ENCODE assay signal across 9 mouse cellular contexts in genomic region chr1:164744955-164745608, GRCm38 (mm10). TPM values are rescaled to one million over a fixed set of nuclear protein-coding genes. Genes with fewer than 3 reads are reported as not detected.
A peak's percentile ranks its signal among the peaks of the same experiment; 100 is the strongest.
DNase-seq lines count a peak whose midpoint lies in the region; ATAC-seq and TF ChIP-seq lines count a peak whose summit lies in the region.
"Had no signal": no experiment of that assay in that cellular context is flagged by ENCODE, and none has a peak within 500 bp of the region (broad histone marks: within the 10 kb centered on the region; RNA-seq: fewer than 3 reads in every experiment).

No protein-coding gene starts in this region.

- no peak overlapping the region for H3K4me3 ChIP-seq in limb, embryonic 14.5 days (replicated peaks; ENCODE audit: low read length)
- H3K4me3 ChIP-seq in limb, embryonic 10.5 days: no peak overlapping the region
- H3K4me3 ChIP-seq: erythroblast, embryonic 14.5 days had no signal

- H3K36me3 ChIP-seq in limb, embryonic 14.5 days (ENCODE audit: control insufficient read depth, insufficient read depth, low read length): no peaks in the 10 kb centered on the region
- H3K36me3 ChIP-seq in limb, embryonic 10.5 days: no peaks in the 10 kb centered on the region

- H3K27ac ChIP-seq in limb, embryonic 14.5 days (replicated peaks; ENCODE audit: low read depth, low read length): no peak overlapping the region
- H3K27ac ChIP-seq in limb, embryonic 10.5 days: no peak overlapping the region

- ATAC-seq in limb, embryonic 14.5 days (ENCODE audit: low FRiP score, low read depth): no peak

- H3K9ac ChIP-seq in limb, embryonic 14.5 days (ENCODE audit: low read depth, low read length, severe bottlenecking): no peak overlapping the region

- TF ChIP-seq POLR2A in limb, embryonic 14.5 days (IDR thresholded peaks at IDR 0.05; ENCODE audit: borderline replicate concordance, extremely low read depth, insufficient read depth, insufficient read length): no peak

- no peaks in the 10 kb centered on the region for H3K9me3 ChIP-seq in limb, embryonic 14.5 days (ENCODE audit: control insufficient read depth, low read length)
- H3K9me3 ChIP-seq in limb, embryonic 10.5 days (replicated peaks): no peaks in the 10 kb centered on the region

- no peak overlapping the region for H3K4me2 ChIP-seq in limb, embryonic 14.5 days (replicated peaks; ENCODE audit: low read depth, low read length, severe bottlenecking)

- H3K27me3 ChIP-seq in limb, embryonic 14.5 days (ENCODE audit: control insufficient read depth, insufficient read depth, low read length): no peaks in the 10 kb centered on the region
- H3K27me3 ChIP-seq in limb, embryonic 10.5 days (ENCODE audit: low read depth, poor library complexity, severe bottlenecking): no peaks in the 10 kb centered on the region

- peak; percentile 31 for DNase-seq in adrenal gland, postnatal 14 days
- no peak for DNase-seq in adrenal gland, adult 8-10 months
- peak; percentile 29 for DNase-seq in limb, embryonic 14.5 days (ENCODE audit: low spot score)
- DNase-seq in limb, embryonic 10.5 days (ENCODE audit: low spot score): no peak
- DNase-seq in cerebellum, postnatal 10 days: peak; percentile 59 to 75
- DNase-seq in lung, postnatal 14 days: peak; percentile 44
- no peak for DNase-seq in natural killer cell, adult 2 months (ENCODE audit: low spot score in 2 of 2)
- DNase-seq in urinary bladder, postnatal 25 days (ENCODE audit: low spot score): no peak

- no peaks in the 10 kb centered on the region for H3K4me1 ChIP-seq in limb, embryonic 14.5 days (ENCODE audit: control insufficient read depth, insufficient read depth, low read length)
- no peaks in the 10 kb centered on the region for H3K4me1 ChIP-seq in limb, embryonic 10.5 days

RNA-seq across cellular contexts. Expression of gene Dpt, which starts 51.4 kb away (rescaled TPM):
- total RNA-seq in adrenal gland, postnatal 14 days (2021): 44.2 and 46.1 TPM in 2 replicates
- total RNA-seq in adrenal gland, adult 8-10 months (2022): 10 to 100 TPM; 15.6 to 82.1 (median 32.1) TPM
- 26.9 and 31.6 TPM in 2 replicates for polyA plus RNA-seq in limb, embryonic 14.5 days (2012; rRNA removed)
- polyA plus RNA-seq in limb, embryonic 14.5 days (2014; fragmentation: Nextera tagmentation; extraction: Ambion mirVana): 22.5 and 34.0 TPM in 2 replicates
- 0.16 and 0.23 TPM in 2 replicates for polyA plus RNA-seq in limb, embryonic 10.5 days (2016; fragmentation: Nextera tagmentation; extraction: Ambion mirVana)

Comparison
In these comparisons a context has a peak if more than half of its experiments do, and no peak if none do; other contexts are left out.
1. DNase-seq: peak in adrenal gland, postnatal 14 days (single experiment), limb, embryonic 14.5 days (single experiment), cerebellum, postnatal 10 days (2 of 2) and lung, postnatal 14 days (single experiment); none in adrenal gland, adult 8-10 months (single experiment), limb, embryonic 10.5 days (single experiment), natural killer cell, adult 2 months (0 of 2) and urinary bladder, postnatal 25 days (single experiment).